Mouse (Mus musculus) heart, postnatal 0 days (tissue): ENCODE results near the gene Fam114a1. TPM values are rescaled to one million over a fixed set of nuclear protein-coding genes. Genes with fewer than 3 reads are reported as not detected.

ENCODE experiments used
- ATAC-seq: fragments of 200-750 bp; cut with Nextera tagmentation; 2 replicates; pipeline ENCODE4 v1.8.0; 2017; ENCODE audit warnings: low read depth, moderate number of reproducible peaks, moderate library complexity; ENCODE audit not compliant: insufficient read depth
- DNase-seq: peaks from one replicate; pipeline ENCODE4 v3.0.0-alpha.2; 2016; ENCODE audit warnings: low spot score
- H3K27ac ChIP-seq: fragments of 300-500 bp; sonication (generic); 2 replicates; pipeline ENCODE4 v1.5.1; 2014; ENCODE audit warnings: low read depth, mild to moderate bottlenecking
- H3K27me3 ChIP-seq: fragments of 300-500 bp; sonication (generic); 2 replicates; pipeline ENCODE4 v1.6.1; 2014; ENCODE audit warnings: low read length, mixed read lengths; ENCODE audit not compliant: control insufficient read depth, insufficient read depth
- H3K36me3 ChIP-seq: fragments of 300-500 bp; sonication (generic); replicated peaks from 2 replicates; pipeline ENCODE4 v1.6.1; 2014; ENCODE audit warnings: low read length, mixed read lengths; ENCODE audit not compliant: control insufficient read depth, insufficient read depth
- H3K4me1 ChIP-seq: fragments of 300-500 bp; sonication (generic); 2 replicates; pipeline ENCODE4 v1.6.1; 2014; ENCODE audit warnings: antibody characterized with exemption; ENCODE audit not compliant: control insufficient read depth, insufficient read depth
- H3K4me2 ChIP-seq: fragments of 300-500 bp; sonication (generic); 2 replicates; pipeline ENCODE4 v1.6.1; 2014; ENCODE audit warnings: low read depth, mild to moderate bottlenecking, low read length, moderate library complexity
- H3K4me3 ChIP-seq: fragments of 300-500 bp; sonication (generic); 2 replicates; pipeline ENCODE4 v1.5.1; 2014; ENCODE audit warnings: low read depth, low read length
- H3K9ac ChIP-seq: fragments of 300-500 bp; sonication (generic); replicated peaks from 2 replicates; pipeline ENCODE4 v1.6.1; 2014; ENCODE audit warnings: low read depth, low read length, mixed read lengths
- H3K9me3 ChIP-seq: fragments of 300-500 bp; sonication (generic); replicated peaks from 2 replicates; pipeline ENCODE4 v1.6.1; 2016; ENCODE audit warnings: low read length; ENCODE audit not compliant: control insufficient read depth
- CTCF ChIP-seq: IDR thresholded peaks from 2 replicates; pipeline ENCODE4 v1.5.1; 2016; ENCODE audit warnings: antibody characterized with exemption, control low read depth, low read depth
- EP300 ChIP-seq: IDR thresholded peaks from 2 replicates; pipeline ENCODE4 v1.6.1; 2016; ENCODE audit warnings: antibody characterized with exemption, low read depth
- WGBS: fragments of 180-500 bp; shearing (Covaris S2); extraction: QIAGEN DNeasy Blood & Tissue Kit; methylation state at CpG from one replicate; pipeline ENCODE4 v1.1.7; 2014; 5-methylcytosine and 5-hydroxymethylcytosine counted together
- polyA plus RNA-seq: library from polyadenylated mRNA; unstranded; fragments of >200 nt; fragmentation: Nextera tagmentation; extraction: Ambion mirVana; gene quantifications from 2 replicates; pipeline ENCODE4 v1.2.1, GENCODE M21; 2015
- total RNA-seq: library from RNA; depleted of rRNA; stranded (reverse); fragments of >200 nt; gene quantifications from 2 replicates; pipeline ENCODE4 v1.2.3, GENCODE M21; 2014; ENCODE audit warnings: low replicate concordance

The Fam114a1 gene
- total and polyA plus RNA-seq, 2 experiments from 2014 or later, result 22.7 to 45.2 TPM

- peak overlapping the region; percentile 73 for H3K27ac ChIP-seq
- no peaks in the 10 kb centered on the region for H3K36me3 ChIP-seq
- peak overlapping the region; percentile 85 for H3K9ac ChIP-seq
- peak; percentile 42 for ATAC-seq
- H3K9me3 ChIP-seq, result no peaks in the 10 kb centered on the region
- TF ChIP-seq CTCF (no peak), EP300 (no peak)
- no peaks in the 10 kb centered on the region; the same call in 1 of the 2 replicates for H3K4me1 ChIP-seq
- no peaks in the 10 kb centered on the region for H3K27me3 ChIP-seq
- no peak for DNase-seq
- peak overlapping the region; percentile 83 for H3K4me3 ChIP-seq
- peak overlapping the region; percentile 90 for H3K4me2 ChIP-seq
- WGBS, result 6% methylated on average over 14 of the region's 14 CpGs
Observed at GRCm38 (mm10) chr5:64968961-64969860, 660 bp upstream of the Fam114a1 start.

GRCm38 (mm10) chr5:64975121-64975520, 5.2 kb downstream of the Fam114a1 start:
- ATAC-seq, result no peak
- 67% methylated on average over 5 of the region's 5 CpGs for WGBS
- no peak for DNase-seq

GRCm38 (mm10) chr5:64977128-64977527, 7.3 kb downstream of the Fam114a1 start:
- Histone ChIP-seq H3K4me2 (no peak overlapping the region), H3K27me3 (no peaks in the 10 kb centered on the region), H3K4me1 (no peaks in the 10 kb centered on the region), H3K9me3 (no peaks in the 10 kb centered on the region), H3K36me3 (peaks cover 25% of the 10 kb centered on the region), H3K27ac (no peak overlapping the region), H3K9ac (no peak overlapping the region), H3K4me3 (no peak overlapping the region)
- DNase-seq (no peak), ATAC-seq (no peak)
- no peak for TF ChIP-seq CTCF
- TF ChIP-seq EP300, result no peak
- 63% methylated on average over 8 of the region's 8 CpGs for WGBS

More at GRCm38 (mm10) chr5:64975121-64975520, 5.2 kb downstream of the Fam114a1 start:
- Histone ChIP-seq H3K4me3 (no peak overlapping the region), H3K27me3 (no peaks in the 10 kb centered on the region), H3K4me2 (no peak overlapping the region), H3K9me3 (no peaks in the 10 kb centered on the region), H3K27ac (no peak overlapping the region), H3K4me1 (no peaks in the 10 kb centered on the region; the same call in 1 of the 2 replicates), H3K36me3 (peaks cover 6% of the 10 kb centered on the region), H3K9ac (no peak overlapping the region)
- no peak for TF ChIP-seq EP300
- TF ChIP-seq CTCF, result no peak

- no peak overlapping the region for H3K4me3 ChIP-seq
- no peak overlapping the region for H3K4me2 ChIP-seq
- no peaks in the 10 kb centered on the region for H3K9me3 ChIP-seq
- no peak overlapping the region for H3K9ac ChIP-seq
- peaks cover 48% of the 10 kb centered on the region for H3K36me3 ChIP-seq
- no peaks in the 10 kb centered on the region for H3K27me3 ChIP-seq
- peaks cover 23% of the 10 kb centered on the region for H3K4me1 ChIP-seq
- peak overlapping the region; percentile 9 for H3K27ac ChIP-seq
- 45% methylated on average over 7 of the region's 7 CpGs for WGBS
- ATAC-seq (0 out of 2 replicates have a peak, but pooled peaks have one; percentile 49), DNase-seq (peak; percentile 27)
- no peak for TF ChIP-seq CTCF
- 0 out of 2 replicates have a peak, but pooled peaks have one; percentile 29 for TF ChIP-seq EP300
Observed at GRCm38 (mm10) chr5:64985971-64986370, 16.1 kb downstream of the Fam114a1 start.

- Histone ChIP-seq H3K9me3 (no peaks in the 10 kb centered on the region), H3K4me1 (peaks cover 23% of the 10 kb centered on the region), H3K36me3 (peaks cover 16% of the 10 kb centered on the region), H3K9ac (no peak overlapping the region), H3K4me3 (no peak overlapping the region), H3K4me2 (no peak overlapping the region), H3K27ac (no peak overlapping the region), H3K27me3 (no peaks in the 10 kb centered on the region)
- no peak for TF ChIP-seq EP300
- TF ChIP-seq CTCF, result no peak
- DNase-seq (no peak), ATAC-seq (no peak)
- 89% methylated on average over 1 of the region's 1 CpGs for WGBS
Observed at GRCm38 (mm10) chr5:64989940-64990339, 20.1 kb downstream of the Fam114a1 start.
